Mouse (Mus musculus) right cerebral cortex, postnatal 10 days (tissue): ENCODE results near the gene Daw1.

Source experiments
- DNase-seq, 2 experiments: peaks; one replicate each; pipeline ENCODE4 v3.0.0; 2021; ENCODE audit warnings: low spot score in 2 of 2

Daw1 gene

DNA sequence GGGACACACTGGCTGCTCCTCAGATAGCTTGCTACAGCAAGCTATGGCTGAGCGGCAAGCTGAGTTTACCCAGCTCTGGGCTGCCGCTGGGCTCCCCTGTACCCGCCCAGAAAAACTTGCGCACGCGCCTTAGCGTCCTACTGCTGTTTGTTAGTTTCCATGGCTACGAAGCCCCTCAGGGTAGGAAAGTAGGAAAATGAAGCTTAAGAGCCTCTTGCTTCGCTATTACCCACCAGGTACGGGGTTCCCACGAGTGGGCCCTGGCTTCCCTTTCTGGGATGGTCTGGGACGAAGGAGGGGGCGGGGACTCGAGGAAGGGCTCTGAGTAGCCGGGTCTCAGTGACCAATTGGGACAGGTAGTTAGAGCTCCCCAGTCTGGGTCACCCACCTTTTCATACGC, at the start of gene Daw1:
Gene Daw1 (plus strand): TSS at position 150 of the 400 bp plus-strand sequence.
- peak; percentile 88 to 90 for DNase-seq

DNA sequence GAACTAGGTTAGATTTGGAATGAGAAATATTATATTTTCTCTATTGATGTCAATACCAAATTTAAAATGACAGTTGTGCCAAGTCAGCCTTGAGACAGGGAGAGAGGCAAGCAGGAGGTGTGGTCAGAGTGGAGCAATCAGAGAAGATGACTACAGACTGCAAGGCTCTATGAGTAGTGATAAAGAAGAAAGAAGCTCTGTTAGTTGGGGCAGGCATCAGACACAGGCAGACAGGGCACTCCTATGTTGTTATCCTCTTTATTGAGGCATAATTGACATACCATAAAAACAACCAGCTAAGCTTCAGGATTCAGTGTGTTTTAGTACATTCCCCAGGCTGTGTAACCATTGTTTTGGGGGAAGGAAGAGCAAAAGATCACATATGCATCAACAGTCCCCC, 48.6 kb upstream of the Daw1 start:
- no peak for DNase-seq

DNA sequence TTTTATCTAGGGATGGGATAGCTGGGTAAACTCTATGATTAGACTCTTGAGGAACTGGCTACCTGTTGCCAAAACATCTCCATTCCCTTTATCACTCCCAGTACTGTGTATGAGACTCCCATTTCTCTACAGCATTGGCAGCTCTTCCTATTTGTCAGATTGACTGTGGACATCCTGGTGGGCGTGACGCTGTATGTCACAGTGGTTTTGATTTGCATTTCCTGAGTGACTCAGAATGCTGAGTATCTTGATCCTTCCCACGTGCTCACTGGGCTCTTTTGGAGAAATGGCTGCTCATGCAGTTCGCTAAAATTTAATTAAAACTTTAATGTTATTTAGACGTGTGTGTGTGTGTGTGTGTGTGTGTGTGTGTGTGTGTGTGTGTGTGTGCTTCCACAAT, 47.8 kb upstream of the Daw1 start:
- no peak for DNase-seq

DNA sequence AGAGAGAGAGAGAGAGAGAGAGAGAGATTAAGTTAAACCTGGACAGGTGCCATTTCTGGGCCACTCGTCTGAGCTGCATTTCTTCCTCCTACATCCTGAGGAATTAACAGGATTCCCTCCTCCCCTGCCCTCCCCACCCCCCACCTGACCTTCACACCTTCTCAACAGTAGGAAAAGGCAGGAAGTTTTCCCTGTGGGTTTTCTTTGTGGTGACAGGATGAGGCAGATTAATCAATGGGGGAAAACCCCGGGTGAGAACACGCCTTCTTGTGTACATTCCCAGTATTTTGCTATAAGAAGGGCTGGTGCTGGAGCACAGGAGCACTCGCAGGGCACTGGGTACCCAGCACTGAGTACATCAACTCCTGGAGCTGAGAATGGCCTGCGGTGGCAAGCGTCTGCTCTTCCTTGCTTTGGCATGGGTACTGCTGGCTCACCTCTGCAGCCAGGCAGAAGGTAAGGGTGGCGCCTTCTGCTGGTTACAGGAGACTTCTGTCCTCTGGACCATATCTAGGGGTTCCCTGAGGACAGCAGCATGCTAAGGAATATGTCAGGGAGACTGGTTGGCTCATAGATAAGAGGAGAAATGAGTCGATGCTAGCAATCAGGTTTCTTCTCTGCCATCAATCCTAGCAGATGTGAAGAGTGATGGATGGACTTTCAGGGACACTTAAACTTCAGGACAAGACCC, 43.0 kb upstream of the Daw1 start, which contains the start of gene Ccl20:
Gene Ccl20 (plus strand): TSS at position 320 of the 691 bp plus-strand sequence.
- DNase-seq: no peak

DNA sequence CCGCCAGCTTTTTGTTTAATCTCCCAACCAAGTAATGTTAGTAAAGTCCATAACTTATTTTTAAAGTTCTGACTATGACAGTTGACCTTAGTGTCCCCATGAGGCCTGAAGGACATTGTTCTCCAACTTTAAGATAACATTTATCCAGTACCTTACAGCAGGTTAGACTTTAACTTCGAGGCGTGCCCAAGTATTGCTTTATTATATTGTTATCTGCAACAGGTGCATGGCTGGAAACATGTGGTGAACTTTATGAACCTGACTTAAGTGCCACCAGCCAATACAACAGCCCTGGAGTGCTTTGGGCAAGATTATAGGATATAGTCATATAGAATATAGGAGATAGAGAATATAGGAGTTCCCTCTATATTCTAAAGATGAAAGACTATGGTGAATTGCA, 42.3 kb upstream of the Daw1 start:
- no peak for DNase-seq

DNA sequence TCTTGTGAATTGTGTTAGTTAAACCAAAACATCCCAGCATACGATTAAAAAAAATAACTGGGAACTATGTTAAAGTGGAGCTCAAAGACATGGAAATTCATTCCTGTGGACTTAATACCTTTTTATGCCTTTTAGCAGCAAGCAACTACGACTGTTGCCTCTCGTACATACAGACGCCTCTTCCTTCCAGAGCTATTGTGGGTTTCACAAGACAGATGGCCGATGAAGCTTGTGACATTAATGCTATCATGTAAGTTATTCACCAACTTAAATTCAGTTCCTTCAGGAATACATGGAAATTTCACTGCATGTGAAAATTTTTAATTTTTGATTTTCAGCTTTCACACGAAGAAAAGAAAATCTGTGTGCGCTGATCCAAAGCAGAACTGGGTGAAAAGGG, 41.9 kb upstream of the Daw1 start:
- peak; percentile 26 to 56 for DNase-seq

DNA sequence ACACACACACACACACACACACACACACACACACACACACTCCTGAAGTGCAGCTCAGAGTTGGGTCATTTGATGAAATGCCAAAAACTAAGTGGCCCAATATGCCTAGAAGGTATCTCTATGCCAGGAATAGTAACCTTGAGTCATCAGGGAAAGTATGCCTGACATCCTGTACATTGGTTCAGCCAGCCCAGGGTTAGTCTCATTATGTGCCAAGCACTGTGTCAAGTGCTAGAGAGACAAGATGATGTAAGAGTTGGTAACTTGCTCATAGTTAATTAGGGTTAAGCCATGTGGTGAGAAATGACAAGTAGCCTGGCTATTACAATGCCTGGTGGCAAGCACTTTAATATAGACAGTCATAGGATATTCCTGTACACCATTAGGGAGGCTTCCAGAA, 39.6 kb upstream of the Daw1 start:
- DNase-seq: no peak

DNA sequence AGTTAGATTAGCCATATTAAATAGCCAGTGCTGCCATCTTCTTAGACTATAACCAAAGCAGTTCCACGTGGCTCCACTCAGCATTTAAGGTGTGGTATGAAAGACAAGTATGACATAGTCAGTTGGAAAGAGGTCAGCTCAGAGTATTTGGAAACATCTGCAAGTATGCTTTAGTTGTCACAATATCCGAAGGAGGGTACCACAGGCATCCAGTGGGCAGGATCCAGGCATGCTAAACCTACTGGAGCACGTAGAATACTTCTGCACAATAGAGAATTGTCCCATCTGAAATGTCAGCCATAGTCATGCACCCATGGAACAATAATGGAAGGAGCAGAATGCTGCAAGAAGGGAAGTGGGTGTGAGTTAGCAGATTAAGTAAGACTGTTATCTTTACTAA, 39.2 kb upstream of the Daw1 start:
- DNase-seq: no peak

DNA sequence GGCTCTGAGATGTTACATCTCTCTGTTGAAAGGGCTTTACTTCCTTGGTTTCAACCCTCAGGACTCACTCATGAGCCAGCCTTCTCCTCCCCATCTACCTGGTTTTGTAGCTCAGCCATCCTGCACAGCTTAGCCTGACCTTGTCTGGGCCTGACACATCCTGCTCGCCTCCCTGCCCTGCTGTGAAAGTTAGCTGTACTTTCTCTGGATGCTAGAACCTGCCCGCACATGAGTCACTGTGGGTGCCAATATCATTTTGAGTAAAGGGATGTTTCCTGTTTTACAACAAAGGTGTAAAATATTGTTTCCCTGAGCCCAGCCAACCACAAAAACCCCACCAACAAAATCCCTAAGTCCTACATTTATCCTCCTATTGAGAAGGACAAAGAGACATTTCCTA, 36.4 kb upstream of the Daw1 start:
- DNase-seq: no peak

DNA sequence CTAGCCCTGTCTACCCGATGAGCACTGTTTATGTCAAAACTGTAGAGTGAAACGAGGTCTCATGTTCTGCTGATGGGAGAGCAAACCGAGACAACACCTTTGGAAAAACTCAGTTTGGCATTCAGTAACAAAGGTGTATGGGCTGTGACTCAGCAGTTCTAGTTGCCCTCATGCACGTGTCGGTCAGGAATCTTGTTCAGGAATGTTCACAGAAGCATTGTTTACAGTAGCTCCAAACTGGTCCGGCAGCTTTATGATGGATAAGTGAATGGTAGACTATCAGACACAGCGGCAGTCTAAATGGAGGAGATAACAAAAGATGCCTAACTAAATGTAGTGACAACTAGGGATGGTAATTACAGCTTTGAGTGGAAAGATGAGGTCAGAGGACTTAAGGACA, 23.7 kb upstream of the Daw1 start:
- no peak for DNase-seq

DNA sequence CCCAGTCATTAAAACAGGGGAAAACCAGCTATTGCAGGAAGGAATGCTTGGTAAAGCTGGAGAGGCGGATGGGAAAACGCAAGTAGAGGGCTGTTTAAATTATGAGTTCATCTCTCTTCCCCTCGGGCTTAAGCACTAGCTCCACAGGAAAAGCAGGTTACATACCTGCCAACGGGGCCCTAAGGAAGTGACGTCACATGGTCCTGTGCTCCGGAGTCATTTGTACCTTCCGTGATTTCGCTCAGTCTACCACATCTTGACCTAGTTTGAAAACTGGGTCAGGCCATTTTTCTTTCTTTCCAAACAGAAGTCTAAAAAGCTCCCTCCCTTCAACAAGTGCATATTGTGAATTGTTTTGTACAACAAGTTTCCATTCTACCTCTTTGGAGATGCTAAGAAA, 21.7 kb upstream of the Daw1 start:
- no peak for DNase-seq

DNA sequence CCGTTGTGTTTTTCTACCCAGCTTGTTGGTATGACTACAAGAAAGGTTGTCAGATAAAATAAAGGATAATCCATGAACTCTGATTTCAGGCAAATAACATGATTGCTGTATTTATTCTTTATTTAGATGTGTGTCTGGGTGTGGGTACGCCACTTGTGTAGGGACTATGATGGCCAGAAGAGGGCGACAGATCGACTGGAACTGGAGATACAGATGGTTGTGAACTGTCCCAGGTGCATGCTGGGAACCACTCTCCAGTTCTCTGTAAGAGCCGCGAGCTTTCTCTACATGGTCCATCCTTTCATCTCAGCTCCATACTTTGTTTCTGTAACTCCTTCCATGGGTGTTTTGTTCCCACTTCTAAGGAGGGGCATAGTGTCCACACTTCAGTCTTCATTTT, 20.8 kb upstream of the Daw1 start:
- no peak for DNase-seq

DNA sequence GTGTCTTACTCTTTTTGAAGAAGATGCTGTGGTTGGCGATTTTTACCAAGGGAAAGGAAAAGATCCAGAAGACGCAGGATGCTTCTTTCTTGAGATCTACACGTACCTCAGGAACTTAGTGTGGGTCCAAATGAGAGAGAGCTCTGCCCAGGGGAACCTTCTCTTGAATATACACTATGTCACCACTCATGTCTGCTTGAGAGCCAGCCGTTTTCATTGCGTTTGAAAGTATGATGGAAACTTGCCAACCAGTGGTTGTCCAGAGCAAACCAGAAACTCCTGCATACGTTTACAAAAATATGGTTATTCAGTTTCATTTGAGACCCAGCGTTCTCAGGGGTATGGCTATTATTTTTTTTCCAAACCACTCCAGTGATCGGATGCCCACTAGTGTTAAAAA, 18.0 kb upstream of the Daw1 start:
- DNase-seq: no peak

DNA sequence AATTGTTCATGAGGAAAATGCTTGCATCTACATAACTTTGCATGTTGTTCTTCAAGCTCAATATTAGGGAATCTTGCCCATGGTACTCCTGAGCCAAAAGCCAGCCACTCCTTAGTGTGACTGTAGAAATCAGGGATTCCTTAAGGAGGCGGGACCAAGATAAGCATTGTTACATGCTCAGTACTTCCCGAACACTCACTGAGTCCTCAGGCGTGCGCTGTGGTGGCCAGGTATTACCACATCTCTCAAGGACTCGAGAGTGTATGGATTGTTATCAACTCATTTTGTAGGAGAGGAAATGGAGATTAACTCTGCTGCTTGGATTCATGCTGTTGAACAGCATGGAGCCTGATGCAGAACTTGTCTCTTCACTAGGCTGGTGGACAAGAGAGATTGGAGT, 17.5 kb upstream of the Daw1 start:
- no peak for DNase-seq

DNA sequence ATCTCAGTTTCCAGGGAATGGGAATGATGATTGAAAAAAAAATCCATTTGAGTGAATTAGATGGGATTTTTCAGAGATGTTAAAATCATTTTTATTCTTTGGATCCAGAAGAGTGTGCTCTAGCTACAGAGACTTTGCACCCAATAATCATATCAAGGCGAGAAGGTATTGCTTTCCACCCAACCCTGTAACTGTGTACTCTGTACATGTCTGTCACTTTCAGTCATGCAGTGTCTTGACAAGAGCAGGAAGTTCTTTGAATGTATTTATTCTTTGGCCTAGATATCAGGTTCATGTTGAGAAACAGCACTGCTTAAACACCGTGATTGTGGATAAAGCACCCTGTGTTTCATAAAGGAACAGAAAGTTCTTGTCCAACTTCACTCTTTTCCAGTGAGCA, 13.0 kb upstream of the Daw1 start:
- no peak for DNase-seq

DNA sequence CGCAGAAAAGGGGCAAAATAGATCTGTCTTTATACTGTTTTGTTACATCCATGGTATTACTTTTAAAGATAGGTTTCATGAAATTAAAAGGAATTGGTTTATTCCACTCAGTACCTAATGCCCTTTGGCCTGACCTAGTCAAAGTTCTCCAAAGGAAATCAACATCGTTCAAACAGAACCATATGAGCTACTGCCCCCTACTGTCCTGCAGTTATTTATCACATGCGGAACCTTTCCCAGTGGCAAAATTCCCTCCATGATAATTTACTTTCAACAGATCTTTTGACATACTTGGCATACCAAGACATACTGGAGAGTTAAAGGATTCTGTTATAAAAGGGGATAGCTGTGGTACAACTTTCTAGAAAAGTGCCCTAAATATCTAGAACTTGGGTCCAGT, 9.3 kb upstream of the Daw1 start:
- no peak for DNase-seq

DNA sequence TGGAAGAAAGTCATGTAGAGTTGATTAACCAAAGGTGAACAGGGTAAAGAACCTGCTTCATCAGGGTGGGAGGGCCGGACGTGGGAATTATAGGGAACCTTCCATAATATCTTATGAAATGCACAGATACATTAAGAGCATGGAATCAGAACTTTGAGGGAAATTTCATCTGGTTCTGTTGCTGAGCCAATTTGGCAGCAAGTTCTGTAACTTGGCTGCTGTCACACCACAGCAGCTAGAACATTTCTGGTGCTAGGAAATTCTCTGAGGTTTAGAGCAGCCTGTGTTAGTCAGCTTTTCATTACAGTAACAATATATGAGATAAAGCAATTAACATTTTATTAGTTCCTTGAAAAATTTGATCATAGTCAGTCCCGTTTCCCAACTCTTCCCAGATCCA, 6.6 kb upstream of the Daw1 start:
- DNase-seq: peak in 1 of 2 experiments; percentile 47

DNA sequence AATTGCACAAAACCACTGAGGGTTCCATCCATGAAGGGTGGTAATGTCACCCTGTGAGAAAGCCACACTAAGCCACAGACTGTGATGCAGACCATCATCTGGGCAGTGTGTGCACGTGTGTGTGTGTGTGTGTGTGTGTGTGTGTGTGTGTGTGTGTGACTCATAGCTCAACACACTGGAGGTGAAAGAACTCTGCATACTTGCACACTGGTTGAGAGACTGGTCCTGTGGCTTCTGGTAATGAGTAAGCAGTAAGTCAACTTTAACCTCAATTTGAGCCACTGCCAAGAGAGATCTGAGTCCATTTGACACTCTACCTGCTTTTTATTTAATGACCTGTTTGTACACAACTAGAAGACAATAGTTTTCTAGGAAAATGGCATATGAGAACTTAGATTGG, 2.7 kb upstream of the Daw1 start:
- DNase-seq: no peak

DNA sequence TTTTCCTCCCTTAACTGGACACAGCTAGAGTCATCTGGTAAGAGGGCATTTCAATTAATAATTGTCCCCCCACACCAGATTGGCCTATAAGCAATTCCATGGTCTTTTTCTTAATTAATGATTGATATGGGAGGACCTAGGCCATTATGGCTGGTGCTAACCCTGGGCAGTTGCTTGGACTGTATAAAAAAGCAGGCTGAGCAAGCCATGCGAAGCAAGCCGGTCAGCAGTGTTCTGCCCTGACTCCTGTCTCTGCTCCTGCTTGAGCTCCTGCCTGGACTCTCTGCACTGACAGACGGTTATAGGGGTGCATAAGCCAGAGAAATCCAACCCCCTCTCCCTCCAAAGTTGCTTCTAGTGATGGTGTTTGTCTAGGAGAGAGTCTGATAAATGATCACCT, 2.1 kb downstream of the Daw1 start:
- DNase-seq: no peak

DNA sequence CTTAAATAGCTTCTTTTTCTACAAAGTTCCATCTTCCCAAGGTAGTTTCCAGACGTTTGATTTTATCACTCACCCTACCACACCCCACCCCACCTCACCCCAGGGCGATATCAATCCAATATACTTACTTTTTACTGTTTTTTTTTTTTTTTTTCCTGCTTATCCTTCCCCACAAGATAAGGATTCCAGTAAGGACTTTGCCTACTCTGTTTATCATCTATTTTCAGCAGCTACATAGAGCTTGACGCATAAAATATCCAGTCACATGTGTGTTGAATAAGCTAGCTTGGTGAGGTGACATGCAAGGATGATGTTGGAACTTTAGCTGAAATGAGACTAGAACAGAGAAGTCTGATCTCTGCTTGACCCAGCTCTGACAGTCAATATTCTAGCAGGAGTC, 4.5 kb downstream of the Daw1 start:
- DNase-seq: no peak

DNA sequence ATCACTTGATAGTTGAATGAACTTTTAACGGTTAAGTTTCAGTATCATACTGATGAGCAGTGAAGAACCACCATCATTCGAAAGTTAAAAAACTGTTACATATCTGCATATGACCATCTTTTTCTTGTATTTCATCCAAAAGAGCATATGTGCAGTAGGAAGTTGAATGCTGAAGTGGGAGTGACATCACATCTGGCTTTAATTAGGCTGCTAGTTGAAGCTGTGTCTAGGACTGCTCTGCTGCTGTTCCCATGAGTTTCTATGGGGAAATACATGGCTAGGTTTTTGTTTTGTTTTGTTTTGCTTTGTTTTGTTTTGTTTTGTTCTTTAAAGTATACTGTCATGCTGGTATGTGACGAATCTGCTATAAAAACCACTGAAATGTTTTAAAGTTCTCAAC, 9.6 kb downstream of the Daw1 start:
- peak in 1 of 2 experiments; percentile 9 for DNase-seq

DNA sequence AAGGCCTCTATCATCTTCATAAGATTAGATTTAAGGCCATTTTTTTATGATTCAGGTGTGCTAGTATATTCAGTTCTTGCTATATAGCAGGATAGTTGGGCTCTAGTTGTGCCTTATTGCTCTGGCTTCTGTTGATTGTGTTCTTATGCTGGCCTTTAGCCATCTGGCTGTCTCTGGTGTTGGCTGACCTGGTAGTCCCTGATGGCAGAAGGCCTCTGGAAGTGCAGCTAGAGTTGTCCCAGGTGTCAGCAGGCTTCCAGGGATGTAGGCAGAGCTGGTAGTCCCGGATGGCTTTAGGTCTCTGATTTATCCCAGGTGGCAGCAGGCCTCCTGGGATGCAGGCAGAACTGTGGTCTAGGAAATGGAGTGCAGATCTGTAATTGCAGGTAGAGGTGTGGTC, 16.4 kb downstream of the Daw1 start:
- no peak for DNase-seq

DNA sequence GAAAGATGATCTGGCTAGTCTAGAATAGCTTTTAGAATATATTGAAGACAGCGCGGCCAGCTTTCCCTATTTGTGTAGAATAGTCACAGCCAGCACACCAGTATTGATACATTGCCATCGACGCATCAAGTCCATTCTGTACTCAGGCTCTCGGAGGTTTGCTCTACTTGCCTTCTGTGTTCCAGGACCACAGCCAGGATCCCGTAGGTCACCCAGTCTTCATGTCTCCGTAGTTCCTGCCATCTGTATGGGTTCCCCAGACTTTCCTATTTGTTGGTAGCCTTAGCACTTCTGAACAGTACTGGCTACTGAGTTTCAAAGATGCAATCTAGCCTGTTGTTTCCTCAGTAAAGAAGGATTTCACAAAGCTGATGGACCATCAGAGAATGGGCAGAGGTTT, 20.0 kb downstream of the Daw1 start:
- no peak for DNase-seq

DNA sequence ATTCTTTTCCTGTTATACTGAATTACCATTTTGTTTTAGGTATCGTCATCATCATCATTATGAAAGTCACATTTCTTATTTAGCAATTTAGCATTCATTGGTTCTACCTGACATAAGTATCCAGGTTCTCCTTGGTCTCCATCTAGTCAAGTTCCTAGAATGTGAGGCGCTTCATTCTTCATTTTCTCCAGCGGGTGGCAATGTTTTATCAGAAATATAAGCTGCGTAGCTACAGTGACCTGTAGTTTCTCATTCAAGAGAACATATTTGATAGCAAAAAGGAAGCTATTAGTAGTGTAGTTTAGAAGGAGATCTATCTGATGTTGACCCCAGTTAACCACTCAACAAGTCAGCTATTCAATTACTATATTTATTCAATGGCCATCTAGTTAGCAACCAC, 21.9 kb downstream of the Daw1 start:
- peak in 1 of 2 experiments; percentile 50 for DNase-seq
